Mouse (Mus musculus): ENCODE measurements around the gene Gstm7.

GRCm38 (mm10) chr3:107895194-107895719 lies 36.4 kb downstream of the Gstm7 start:
- no peak for TF ChIP-seq CTCF (IDR thresholded peaks at IDR 0.05; ENCODE audit: low read depth)
- no peak for TF ChIP-seq EP300 (IDR thresholded peaks at IDR 0.05; ENCODE audit: low read depth)

Data from liver, postnatal 0 days (tissue).